Mouse (Mus musculus) liver, postnatal 0 days (tissue): Measurements from ENCODE around the gene Grid1.

Experiments
- CTCF ChIP-seq: sonication (generic); IDR thresholded peaks from 2 replicates; pipeline ENCODE4 v1.5.1; 2016; ENCODE audit warnings: antibody characterized with exemption, low read depth
- EP300 ChIP-seq: IDR thresholded peaks from 2 replicates; pipeline ENCODE4 v1.6.1; 2016; ENCODE audit warnings: antibody characterized with exemption, low read depth, mild to moderate bottlenecking

DNA sequence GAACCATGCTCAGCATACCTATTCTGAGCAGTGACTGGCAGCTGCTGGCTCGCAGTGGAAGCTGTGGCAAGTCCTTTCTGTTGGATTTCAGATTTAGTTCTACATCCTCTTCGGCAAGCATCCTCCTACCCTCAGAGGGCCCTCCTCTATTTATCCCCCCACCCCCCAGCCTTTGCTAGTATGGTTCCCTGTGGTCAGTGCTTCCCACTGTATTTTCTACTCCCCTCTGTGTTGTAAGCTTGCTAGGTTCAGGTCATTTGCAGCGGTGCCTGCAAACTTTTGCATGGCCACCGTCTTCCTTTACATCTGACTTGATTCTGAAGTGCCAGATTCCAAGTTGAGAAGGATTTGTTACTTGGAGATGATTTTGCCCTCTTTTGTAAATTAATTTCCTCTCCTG, 378.5 kb downstream of the Grid1 start:
- no peak for TF ChIP-seq EP300
- no peak for TF ChIP-seq CTCF
